Mouse (Mus musculus): ENCODE data around the gene Slc12a7. TPM values are rescaled to one million over a fixed set of nuclear protein-coding genes. Genes with fewer than 3 reads are reported as not detected.

Gene Slc12a7
- polyA plus RNA-seq, 1 experiment from 2014 or later, result 14.7 TPM

- H3K9ac ChIP-seq (ENCODE audit: low read depth, low read length), result no peak overlapping the region
- ATAC-seq (replicated peaks; ENCODE audit: low FRiP score, low read depth), result no peak
- H3K27me3 ChIP-seq (ENCODE audit: insufficient read depth, low read length), result no peaks in the 10 kb centered on the region
- no peak overlapping the region for H3K4me3 ChIP-seq (replicated peaks; ENCODE audit: low read depth, low read length)
- H3K36me3 ChIP-seq (ENCODE audit: insufficient read depth, low read length), result no peaks in the 10 kb centered on the region
- 89% methylated on average over 3 of the region's 3 CpGs for WGBS
- no peak overlapping the region for H3K27ac ChIP-seq
- H3K9me3 ChIP-seq (replicated peaks; ENCODE audit: low read length), result no peaks in the 10 kb centered on the region
- H3K4me1 ChIP-seq (replicated peaks; ENCODE audit: insufficient read depth, low read length), result peaks cover 3% of the 10 kb centered on the region; the same call in 1 of the 2 replicates
- DNase-seq (ENCODE audit: low spot score), result no peak
- TF ChIP-seq CTCF (IDR thresholded peaks at IDR 0.05; ENCODE audit: low read depth), result no peak
- H3K4me2 ChIP-seq (ENCODE audit: low read length), result no peak overlapping the region
These were observed 27.2 kb downstream of the Slc12a7 start for GRCm38 (mm10) chr13:73760126-73760525.

- no peak for TF ChIP-seq CTCF (IDR thresholded peaks at IDR 0.05; ENCODE audit: low read depth)
- H3K4me3 ChIP-seq (replicated peaks; ENCODE audit: low read depth, low read length), result peak overlapping the region; percentile 63
- H3K4me2 ChIP-seq (ENCODE audit: low read length), result peak overlapping the region; percentile 94
- no peaks in the 10 kb centered on the region for H3K9me3 ChIP-seq (replicated peaks; ENCODE audit: low read length)
- ATAC-seq (replicated peaks; ENCODE audit: low FRiP score, low read depth), result peak; percentile 12; the same call in 1 of the 2 replicates
- H3K27ac ChIP-seq, result 0 out of 2 replicates have a peak overlapping the region, but pooled peaks have one; percentile 63
- H3K4me1 ChIP-seq (replicated peaks; ENCODE audit: insufficient read depth, low read length), result peaks cover 6% of the 10 kb centered on the region
- 41% methylated on average over 6 of the region's 6 CpGs for WGBS
- no peaks in the 10 kb centered on the region for H3K36me3 ChIP-seq (ENCODE audit: insufficient read depth, low read length)
- no peak for DNase-seq (ENCODE audit: low spot score)
- H3K9ac ChIP-seq (ENCODE audit: low read depth, low read length), result no peak overlapping the region
- no peaks in the 10 kb centered on the region for H3K27me3 ChIP-seq (ENCODE audit: insufficient read depth, low read length)
These were observed 30.0 kb downstream of the Slc12a7 start for GRCm38 (mm10) chr13:73762938-73763337.

GRCm38 (mm10) chr13:73763439-73764255 lies 30.8 kb downstream of the Slc12a7 start:
- H3K9ac ChIP-seq (ENCODE audit: low read depth, low read length), result peak overlapping the region; percentile 71
- under 1% methylated on average over 69 of the region's 70 CpGs for WGBS

GRCm38 (mm10) chr13:73764256-73764775 lies 31.4 kb downstream of the Slc12a7 start:
- ATAC-seq (replicated peaks; ENCODE audit: low FRiP score, low read depth) (no peak; the same call in 1 of the 2 replicates), DNase-seq (ENCODE audit: low spot score) (peak; percentile 19)
- Histone ChIP-seq H3K27me3 (ENCODE audit: insufficient read depth, low read length) (no peaks in the 10 kb centered on the region), H3K9me3 (replicated peaks; ENCODE audit: low read length) (no peaks in the 10 kb centered on the region), H3K9ac (ENCODE audit: low read depth, low read length) (peak overlapping the region; percentile 71), H3K36me3 (ENCODE audit: insufficient read depth, low read length) (no peaks in the 10 kb centered on the region), H3K4me2 (ENCODE audit: low read length) (peak overlapping the region; percentile 94), H3K4me1 (replicated peaks; ENCODE audit: insufficient read depth, low read length) (peaks cover 9% of the 10 kb centered on the region), H3K4me3 (replicated peaks; ENCODE audit: low read depth, low read length) (peak overlapping the region; percentile 63), H3K27ac (peak overlapping the region; percentile 70)
- TF ChIP-seq CTCF (IDR thresholded peaks at IDR 0.05; ENCODE audit: low read depth), result no peak
- WGBS, result 0% methylated on average over 11 of the region's 11 CpGs

More at GRCm38 (mm10) chr13:73763439-73764255, 30.8 kb downstream of the Slc12a7 start:
- ATAC-seq (replicated peaks; ENCODE audit: low FRiP score, low read depth) (peak; percentile 93), DNase-seq (ENCODE audit: low spot score) (peak; percentile 94)
- peak; percentile 19; the same call in 1 of the 2 replicates for TF ChIP-seq CTCF (IDR thresholded peaks at IDR 0.05; ENCODE audit: low read depth)
- Histone ChIP-seq H3K36me3 (ENCODE audit: insufficient read depth, low read length) (no peaks in the 10 kb centered on the region), H3K27me3 (ENCODE audit: insufficient read depth, low read length) (no peaks in the 10 kb centered on the region), H3K9me3 (replicated peaks; ENCODE audit: low read length) (no peaks in the 10 kb centered on the region), H3K4me2 (ENCODE audit: low read length) (peak overlapping the region; percentile 94), H3K27ac (peak overlapping the region; percentile 70), H3K4me1 (replicated peaks; ENCODE audit: insufficient read depth, low read length) (peaks cover 6% of the 10 kb centered on the region), H3K4me3 (replicated peaks; ENCODE audit: low read depth, low read length) (peak overlapping the region; percentile 63)

GRCm38 (mm10) chr13:73765393-73765792 lies 32.5 kb downstream of the Slc12a7 start:
- WGBS, result 68% methylated on average over 4 of the region's 4 CpGs
- Histone ChIP-seq H3K4me1 (replicated peaks; ENCODE audit: insufficient read depth, low read length) (peaks cover 10% of the 10 kb centered on the region), H3K4me2 (ENCODE audit: low read length) (peak overlapping the region; percentile 94), H3K9me3 (replicated peaks; ENCODE audit: low read length) (no peaks in the 10 kb centered on the region), H3K36me3 (ENCODE audit: insufficient read depth, low read length) (no peaks in the 10 kb centered on the region), H3K27me3 (ENCODE audit: insufficient read depth, low read length) (no peaks in the 10 kb centered on the region), H3K9ac (ENCODE audit: low read depth, low read length) (no peak overlapping the region), H3K27ac (no peak overlapping the region; the same call in 1 of the 2 replicates), H3K4me3 (replicated peaks; ENCODE audit: low read depth, low read length) (0 out of 2 replicates have a peak overlapping the region, but pooled peaks have one; percentile 63)
- TF ChIP-seq CTCF (IDR thresholded peaks at IDR 0.05; ENCODE audit: low read depth), result no peak
- ATAC-seq (replicated peaks; ENCODE audit: low FRiP score, low read depth) (no peak), DNase-seq (ENCODE audit: low spot score) (no peak)

- ATAC-seq (replicated peaks; ENCODE audit: low FRiP score, low read depth) (no peak), DNase-seq (ENCODE audit: low spot score) (no peak)
- Histone ChIP-seq H3K4me2 (ENCODE audit: low read length) (no peak overlapping the region), H3K9ac (ENCODE audit: low read depth, low read length) (no peak overlapping the region), H3K27ac (no peak overlapping the region), H3K9me3 (replicated peaks; ENCODE audit: low read length) (no peaks in the 10 kb centered on the region), H3K36me3 (ENCODE audit: insufficient read depth, low read length) (no peaks in the 10 kb centered on the region), H3K27me3 (ENCODE audit: insufficient read depth, low read length) (no peaks in the 10 kb centered on the region), H3K4me3 (replicated peaks; ENCODE audit: low read depth, low read length) (no peak overlapping the region), H3K4me1 (replicated peaks; ENCODE audit: insufficient read depth, low read length) (peaks cover 20% of the 10 kb centered on the region)
- 78% methylated on average over 8 of the region's 8 CpGs for WGBS
- TF ChIP-seq CTCF (IDR thresholded peaks at IDR 0.05; ENCODE audit: low read depth), result no peak
These were observed 34.3 kb downstream of the Slc12a7 start for GRCm38 (mm10) chr13:73767224-73767623.
